Mouse (Mus musculus) left cerebral cortex, postnatal 14 days (tissue): Measurements from ENCODE around the gene Abr. TPM values are rescaled to one million over a fixed set of nuclear protein-coding genes. Genes with fewer than 3 reads are reported as not detected.

Source experiments
- DNase-seq, 2 experiments: peaks; one replicate each; pipeline ENCODE4 v3.0.0; 2021 to 2022; ENCODE audit warnings: low spot score in 2 of 2, mixed read lengths in 1 of 2
- intact Hi-C: fragments of 180-260 bp; cut with DNase I; formaldehyde crosslinking; loops from one replicate; pipeline ENCODE4 v1.15.1; 2025
- total RNA-seq, 2 experiments: library from RNA; stranded (reverse); gene quantifications; 2 replicates each; pipeline ENCODE4 v1.2.3; 2021

Abr gene
- total RNA-seq, 2 experiments from 2014 or later = 424 to 443 TPM

DNA sequence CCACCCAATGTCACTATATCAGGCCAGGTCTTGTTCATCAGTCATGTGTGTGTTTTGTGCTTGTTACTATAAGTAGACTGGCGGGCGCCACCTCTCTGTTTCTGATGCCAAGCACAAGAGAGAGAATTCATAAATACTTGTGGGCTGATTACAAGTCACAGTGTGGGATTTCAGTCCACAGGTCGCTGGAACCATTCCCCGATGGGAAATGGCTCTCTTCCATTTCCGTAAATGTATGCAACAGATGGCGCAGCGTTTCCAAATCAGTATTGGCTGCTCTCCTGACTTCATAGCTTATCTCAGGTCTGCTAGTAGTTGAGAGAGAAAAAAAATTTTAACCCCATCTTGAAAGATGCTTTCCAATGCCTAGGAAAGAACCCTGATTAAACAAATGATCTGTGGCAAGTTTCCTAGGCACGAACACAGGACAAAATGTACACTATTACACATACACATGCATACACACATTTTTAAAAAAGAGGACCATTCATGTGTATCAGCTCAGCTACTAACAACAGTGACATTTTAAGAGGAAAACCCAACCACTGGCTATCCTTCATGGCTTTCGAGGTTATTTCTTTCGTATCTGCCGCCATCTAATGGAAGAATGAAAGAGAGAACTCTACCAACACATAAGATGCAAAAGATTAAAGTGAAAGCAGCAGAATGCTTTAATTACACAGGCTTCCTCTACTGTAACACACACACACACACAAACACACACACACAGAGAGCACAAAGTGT lies 222.4 kb downstream of the Abr start:
- intact Hi-C loops = loop anchor here (1.0 kb wide), 1 partner anchor 146 kb away; no protein-coding TSS in a partner anchor
- no peak for DNase-seq

- peak in 1 of 2 experiments; percentile 79 for DNase-seq
- intact Hi-C loops = no loop called here
Measured at GRCm38 (mm10) chr11:76398798-76399586, 223.1 kb downstream of the Abr start, which contains the start of gene Nxn. Gene Nxn, minus strand, starts transcription at chr11:76399140.

DNA sequence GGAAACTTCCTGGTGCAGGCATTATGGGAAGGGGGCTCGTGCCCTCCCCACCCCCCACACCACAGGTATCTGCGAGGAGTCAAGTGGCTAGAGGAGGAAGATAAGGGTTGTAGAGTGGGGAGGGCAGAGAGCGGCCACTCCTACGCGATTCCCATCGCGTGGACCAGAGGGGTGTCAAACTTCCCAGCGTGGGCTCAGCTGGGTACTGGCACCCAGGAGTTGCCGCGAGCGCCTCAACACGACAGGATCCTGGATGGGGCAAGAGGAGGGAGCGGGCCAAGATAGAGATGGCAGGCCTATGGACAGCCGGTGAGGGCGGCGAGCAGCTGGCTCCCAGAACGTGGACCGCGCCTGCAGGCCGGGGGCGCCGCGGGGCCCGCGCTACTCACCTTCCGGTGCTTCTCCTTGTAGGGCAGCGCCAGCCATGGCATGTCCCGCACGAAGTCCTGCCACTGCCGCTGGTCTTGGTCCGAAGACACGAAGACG lies 223.8 kb downstream of the Abr start:
- intact Hi-C loops = no loop called here
- no peak for DNase-seq

GRCm38 (mm10) chr11:76397650-76398311 lies 224.3 kb downstream of the Abr start:
- no peak for DNase-seq
- intact Hi-C loops = no loop called here

GRCm38 (mm10) chr11:76392996-76393395 lies 229.1 kb downstream of the Abr start:
- DNase-seq = no peak
- intact Hi-C loops = no loop called here

DNA sequence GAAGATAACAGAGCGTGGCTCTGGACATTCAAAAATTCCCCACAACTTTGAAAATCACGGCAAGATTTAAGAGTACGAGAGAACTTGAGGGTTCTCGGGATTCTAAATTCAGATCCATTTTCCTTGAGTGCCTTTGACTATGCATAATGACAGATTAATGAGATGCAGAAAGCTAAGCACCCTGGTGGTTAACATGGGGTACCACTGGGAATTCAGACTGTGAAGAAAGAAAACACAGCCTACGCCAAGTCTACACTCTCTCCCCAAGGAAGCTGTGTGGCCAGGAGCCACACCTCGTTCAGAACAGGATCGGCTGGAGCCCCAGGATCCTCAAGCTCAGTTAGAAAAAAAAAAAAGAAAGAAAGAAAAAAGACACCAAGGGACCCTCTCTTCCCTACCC lies 229.6 kb downstream of the Abr start:
- intact Hi-C loops = no loop called here
- no peak for DNase-seq

GRCm38 (mm10) chr11:76388711-76389110 lies 233.4 kb downstream of the Abr start:
- DNase-seq = no peak
- intact Hi-C loops = no loop called here

DNA sequence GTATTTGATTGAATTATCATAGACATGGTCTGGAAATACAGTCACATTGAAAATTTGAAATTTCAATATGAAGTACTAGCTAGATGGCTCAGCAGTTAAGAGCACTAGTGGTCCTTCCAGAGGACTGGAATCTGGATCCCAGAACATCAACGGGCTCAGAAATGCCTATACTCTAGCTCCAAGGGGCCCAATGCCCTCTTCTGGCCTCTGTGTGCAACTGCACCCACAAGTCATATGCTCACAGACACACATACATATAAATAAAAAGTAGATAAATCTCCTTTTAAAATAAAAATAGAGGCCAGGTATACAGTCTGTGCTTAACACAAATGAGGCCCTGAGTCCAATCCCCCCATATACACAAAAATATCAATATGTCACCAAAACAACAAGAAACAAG lies 235.0 kb downstream of the Abr start:
- intact Hi-C loops = no loop called here
- no peak for DNase-seq

- intact Hi-C loops = no loop called here
- DNase-seq = no peak
Measured at GRCm38 (mm10) chr11:76385746-76386145, 236.4 kb downstream of the Abr start.

DNA sequence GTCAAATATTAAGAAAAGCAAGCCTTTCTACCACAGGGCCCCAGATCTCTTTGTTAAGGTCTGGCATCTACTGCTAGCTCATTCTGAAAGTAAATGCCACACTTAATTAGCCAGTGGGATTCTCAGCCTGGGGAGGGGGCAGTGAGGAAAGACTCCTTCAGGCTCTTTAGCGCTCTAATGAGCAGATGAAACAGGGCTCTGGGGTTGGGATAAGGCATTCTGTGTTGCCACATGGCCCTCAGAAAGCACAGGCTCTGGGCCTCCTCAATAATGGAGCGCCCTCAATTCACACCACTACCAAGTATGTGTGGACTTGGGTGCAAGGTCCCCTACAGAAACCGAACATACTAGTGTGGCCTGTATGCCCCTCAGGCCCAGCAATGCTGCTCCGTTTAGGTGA lies 237.1 kb downstream of the Abr start:
- no peak for DNase-seq
- intact Hi-C loops = no loop called here

DNA sequence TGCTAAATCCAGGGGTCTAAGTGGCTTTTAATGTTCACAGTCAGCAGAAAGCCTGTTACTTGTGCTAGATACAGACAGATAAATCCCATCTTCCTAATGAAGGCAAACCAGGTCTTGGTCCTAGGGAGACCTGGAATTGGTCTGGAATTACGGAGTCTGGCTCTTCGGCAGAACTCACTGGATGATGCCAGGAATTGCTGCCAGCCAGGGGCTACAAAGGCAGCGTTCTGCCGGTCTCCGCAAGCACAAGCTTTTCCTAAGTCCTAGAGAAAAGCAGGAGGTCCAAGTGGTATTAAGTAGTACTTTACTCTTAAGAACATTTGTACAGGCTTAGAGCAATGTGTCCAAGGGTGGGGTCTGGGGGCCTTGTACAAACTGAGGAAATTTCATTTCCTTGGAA lies 237.8 kb downstream of the Abr start:
- DNase-seq = no peak
- intact Hi-C loops = no loop called here

- no peak for DNase-seq
- intact Hi-C loops = no loop called here
Measured at GRCm38 (mm10) chr11:76382711-76383324, 239.3 kb downstream of the Abr start.

- DNase-seq = no peak
- intact Hi-C loops = no loop called here
Measured at GRCm38 (mm10) chr11:76381201-76381885, 240.8 kb downstream of the Abr start.

DNA sequence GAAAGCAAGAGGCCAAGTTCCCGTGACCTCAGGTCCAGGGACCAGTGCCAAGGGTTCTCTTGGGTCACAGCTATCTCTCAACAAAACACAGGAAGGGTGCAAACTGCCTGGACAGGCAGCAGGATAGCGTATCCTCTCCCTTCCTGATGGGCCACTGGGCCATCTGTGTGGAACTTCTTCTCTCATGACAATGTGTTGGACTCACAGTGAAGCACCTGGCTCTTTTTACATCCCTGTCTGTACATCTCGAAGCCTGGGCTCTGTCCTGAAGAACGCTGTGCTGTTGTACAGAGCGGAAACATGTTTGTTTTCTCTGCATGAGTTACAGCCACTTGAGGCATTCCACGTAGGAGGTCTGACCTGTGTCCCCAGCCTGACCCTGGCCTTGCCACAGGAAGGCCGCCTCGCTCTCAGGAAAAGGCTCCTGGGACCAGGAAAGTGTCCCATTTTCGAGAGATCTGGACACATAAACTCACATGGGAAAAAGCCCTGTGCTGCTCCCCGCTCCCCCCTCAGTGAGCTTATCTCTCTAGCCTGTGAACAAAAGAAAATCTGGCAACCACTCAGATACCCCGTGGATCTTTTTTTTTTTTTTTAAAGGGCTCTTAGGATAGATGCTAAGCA lies 242.1 kb downstream of the Abr start:
- intact Hi-C loops = no loop called here
- DNase-seq = no peak

DNA sequence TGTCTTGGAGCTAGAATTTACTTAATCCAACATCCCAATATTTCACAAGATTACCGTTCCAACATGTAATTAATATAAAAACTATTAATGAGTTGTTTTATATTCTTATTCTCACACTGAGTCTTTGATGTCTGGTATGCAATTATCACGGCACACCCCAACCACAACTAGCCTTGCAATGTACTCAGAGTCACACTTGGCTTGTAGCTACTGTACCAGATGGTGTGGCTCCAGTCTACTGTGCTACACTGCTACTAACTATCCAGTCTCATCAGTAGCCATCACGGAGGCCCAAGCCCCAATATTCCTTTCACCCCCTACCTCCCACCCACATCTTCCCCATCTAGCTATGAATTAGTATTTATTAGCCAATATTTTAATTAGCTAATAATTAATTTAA lies 245.7 kb downstream of the Abr start:
- no peak for DNase-seq
- intact Hi-C loops = no loop called here

DNA sequence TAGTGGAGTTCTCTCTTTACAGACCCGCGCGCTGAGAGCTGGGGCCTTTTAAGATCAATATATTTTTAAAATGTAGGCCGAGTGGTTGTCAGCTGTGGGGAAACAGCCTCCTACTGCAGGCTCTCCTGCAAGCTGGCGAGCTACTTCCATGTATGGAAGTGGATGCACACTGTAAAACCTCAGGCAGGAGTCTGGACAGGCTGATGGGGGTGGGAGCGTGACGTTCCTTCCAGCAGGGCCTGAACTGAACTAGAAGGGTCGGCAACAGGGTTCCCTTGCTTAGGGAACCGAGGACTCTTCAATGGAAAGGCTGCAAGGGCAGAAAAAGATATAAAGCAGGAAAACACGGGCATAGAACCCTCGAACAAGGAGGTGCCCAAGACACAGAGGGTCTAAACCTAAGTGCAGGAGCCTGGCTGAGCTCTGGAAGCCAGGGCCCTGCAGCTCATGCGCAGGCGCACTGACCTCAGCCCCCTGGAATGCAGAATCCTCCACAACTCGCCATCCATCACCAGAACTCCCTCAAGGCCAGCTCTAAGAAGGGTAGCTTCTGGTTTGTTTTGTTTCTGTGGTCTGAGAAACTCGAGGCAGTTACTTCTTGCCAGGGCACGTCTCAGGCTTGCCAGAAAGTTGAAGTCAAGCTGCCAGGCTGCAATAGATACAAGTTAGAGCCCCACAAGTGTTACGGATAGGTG lies 247.5 kb downstream of the Abr start:
- peak in 1 of 2 experiments; percentile 23 for DNase-seq
- intact Hi-C loops = no loop called here

GRCm38 (mm10) chr11:76372534-76372933 lies 249.6 kb downstream of the Abr start:
- no peak for DNase-seq
- intact Hi-C loops = no loop called here

DNA sequence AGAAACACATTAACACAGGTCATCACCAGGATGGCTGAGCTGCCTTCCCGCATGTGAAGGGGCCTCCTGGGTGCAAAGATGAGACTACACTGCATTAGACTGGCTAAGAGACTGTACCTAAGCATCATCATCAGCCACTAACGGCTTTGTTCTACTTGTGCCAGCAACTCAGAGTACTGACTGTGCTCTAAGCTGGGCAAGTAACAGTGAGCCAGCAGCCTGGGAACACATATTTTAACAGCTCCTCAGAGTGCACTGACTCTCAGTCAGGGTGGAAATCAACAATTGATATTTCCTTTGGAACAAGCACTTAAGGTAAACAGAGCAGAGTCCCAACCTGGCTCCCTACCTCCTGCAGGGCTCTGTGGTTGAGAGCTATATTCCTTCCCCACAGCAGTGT lies 250.0 kb downstream of the Abr start:
- DNase-seq = no peak
- intact Hi-C loops = no loop called here
